In the genomic region with DNA sequence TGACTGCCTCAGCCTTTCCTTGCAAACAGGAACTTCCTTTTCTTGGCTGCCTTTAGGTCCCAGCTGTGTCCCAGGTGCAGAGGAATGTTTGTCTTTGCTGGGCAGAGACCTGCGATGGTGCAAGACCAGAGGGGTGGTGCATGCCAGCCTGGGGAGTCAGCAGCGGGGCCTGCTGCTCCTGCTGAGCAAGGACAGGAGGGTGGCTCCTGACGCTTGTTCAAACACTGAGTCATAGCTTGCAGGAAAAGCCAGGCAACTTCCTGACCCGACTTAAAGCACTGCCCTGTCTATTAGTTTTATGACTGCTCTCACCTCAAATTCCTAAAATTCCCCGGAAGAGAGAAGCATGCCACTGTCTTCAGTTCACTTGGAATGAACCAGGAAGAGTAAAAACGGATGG, we compare ENCODE assay signal across 11 mouse cellular contexts. TPM values are rescaled to one million over a fixed set of nuclear protein-coding genes. Genes with fewer than 3 reads are reported as not detected.
DNase-seq lines count a peak whose midpoint lies in the region; ATAC-seq and TF ChIP-seq lines count a peak whose summit lies in the region.
"Had no signal": no experiment of that assay in that cellular context is flagged by ENCODE, and none has a peak within 500 bp of the region (broad histone marks: within the 10 kb centered on the region; RNA-seq: fewer than 3 reads in every experiment).

No protein-coding gene starts in this region.

- H3K4me1 ChIP-seq in hindbrain, embryonic 16.5 days (ENCODE audit: control insufficient read depth, insufficient read depth, low read depth, low read length), result peaks cover 2% of the 10 kb centered on the region; the same call in 1 of the 2 replicates
- peaks cover 13% of the 10 kb centered on the region for H3K4me1 ChIP-seq in hindbrain, embryonic 13.5 days (replicated peaks)
- H3K4me1 ChIP-seq in brown adipose tissue, adult 24 weeks (ENCODE audit: control insufficient read depth, insufficient read depth, insufficient read length, low read length), result peaks cover 14% of the 10 kb centered on the region
- H3K4me1 ChIP-seq in small intestine, adult 2 months (ENCODE audit: control insufficient read depth, insufficient read depth, insufficient read length, low read length), result peaks cover 25% of the 10 kb centered on the region

- WGBS in hindbrain, embryonic 16.5 days, result 27% methylated on average over 6 of the region's 6 CpGs
- WGBS in hindbrain, embryonic 13.5 days, result 29% methylated on average over 6 of the region's 6 CpGs
- WGBS in small intestine, adult 2 months, result 4% methylated on average over 6 of the region's 6 CpGs

- no peak overlapping the region for H3K9ac ChIP-seq in hindbrain, embryonic 16.5 days (ENCODE audit: low read depth, low read length)
- no peak overlapping the region; the same call in 1 of the 2 replicates for H3K9ac ChIP-seq in hindbrain, embryonic 13.5 days

- H3K4me2 ChIP-seq in hindbrain, embryonic 16.5 days (ENCODE audit: low read length), result no peak overlapping the region
- H3K4me2 ChIP-seq in hindbrain, embryonic 13.5 days, result no peak overlapping the region

- no peak for ATAC-seq in hindbrain, embryonic 16.5 days
- no peak for ATAC-seq in hindbrain, embryonic 13.5 days (ENCODE audit: low FRiP score)

- no peak for TF ChIP-seq POLR2A in small intestine, adult 2 months (IDR thresholded peaks at IDR 0.05; ENCODE audit: low read depth, low read length)

- peak overlapping the region; percentile 20; the same call in 1 of the 2 replicates for H3K27ac ChIP-seq in hindbrain, embryonic 16.5 days (ENCODE audit: low read depth, low read length)
- H3K27ac ChIP-seq in hindbrain, embryonic 13.5 days, result no peak overlapping the region
- H3K27ac ChIP-seq in brown adipose tissue, adult 24 weeks (replicated peaks; ENCODE audit: low read depth, low read length), result 0 out of 2 replicates have a peak overlapping the region, but pooled peaks have one; percentile 14
- peak overlapping the region; percentile 92 for H3K27ac ChIP-seq in small intestine, adult 2 months (ENCODE audit: insufficient read depth, low read depth, low read length)
- H3K27ac ChIP-seq: heart, adult 2 months had no signal

- H3K27me3 ChIP-seq in hindbrain, embryonic 16.5 days (replicated peaks; ENCODE audit: control insufficient read depth, insufficient read depth, low read length), result no peaks in the 10 kb centered on the region
- H3K27me3 ChIP-seq in hindbrain, embryonic 13.5 days, result no peaks in the 10 kb centered on the region
- H3K27me3 ChIP-seq in small intestine, adult 2 months (ENCODE audit: control insufficient read depth, insufficient read depth, low read length), result no peaks in the 10 kb centered on the region

- H3K9me3 ChIP-seq in hindbrain, embryonic 16.5 days (ENCODE audit: control insufficient read depth, low read length), result no peaks in the 10 kb centered on the region
- H3K9me3 ChIP-seq in hindbrain, embryonic 13.5 days, result no peaks in the 10 kb centered on the region

- no peak for TF ChIP-seq CTCF in small intestine, adult 2 months (IDR thresholded peaks at IDR 0.05; ENCODE audit: extremely low read depth, insufficient read length, insufficient replicate concordance, low read depth, low read length)

- DNase-seq in kidney, postnatal 4 days, result peak; percentile 37 to 47
- DNase-seq in ovary, adult 18-20 months (ENCODE audit: low spot score), result no peak
- no peak for DNase-seq in layer of hippocampus, adult 9-10 months (ENCODE audit: low spot score)
- no peak for DNase-seq in gastrocnemius, postnatal 25 days
- DNase-seq: thymus, postnatal 4 days had no signal

- H3K36me3 ChIP-seq in hindbrain, embryonic 16.5 days (ENCODE audit: control insufficient read depth, insufficient read depth, low read length), result no peaks in the 10 kb centered on the region
- H3K36me3 ChIP-seq in hindbrain, embryonic 13.5 days, result no peaks in the 10 kb centered on the region
- no peaks in the 10 kb centered on the region for H3K36me3 ChIP-seq in small intestine, adult 2 months (ENCODE audit: control insufficient read depth, insufficient read depth, low read length)

- H3K4me3 ChIP-seq in hindbrain, embryonic 16.5 days (ENCODE audit: low read length), result no peak overlapping the region
- H3K4me3 ChIP-seq in hindbrain, embryonic 13.5 days, result no peak overlapping the region
- no peak overlapping the region for H3K4me3 ChIP-seq in brown adipose tissue, adult 24 weeks (ENCODE audit: insufficient read depth, low read depth, low read length)
- no peak overlapping the region for H3K4me3 ChIP-seq in small intestine, adult 2 months (ENCODE audit: low read depth, low read length)
- H3K4me3 ChIP-seq: heart, adult 2 months had no signal

RNA-seq across cellular contexts. Expression of a gene that starts 57.9 kb away (rescaled TPM):
- 24.5 and 29.1 TPM in 2 replicates for polyA plus RNA-seq in hindbrain, embryonic 16.5 days (2015; fragmentation: Nextera tagmentation; extraction: Ambion mirVana)
- 26.1 and 29.4 TPM in 2 replicates for polyA plus RNA-seq in hindbrain, embryonic 13.5 days (2015; fragmentation: Nextera tagmentation; extraction: Ambion mirVana)
- 19.3 and 31.4 TPM in 2 replicates for polyA plus RNA-seq in brown adipose tissue, adult 24 weeks (2012; ENCODE audit: insufficient read depth, insufficient read length, missing spikeins)
- polyA plus RNA-seq in small intestine, adult 2 months (2012; rRNA removed), result 4.6 and 13.2 TPM in 2 replicates
- 10 to 100 TPM; 26.1 to 32.7 TPM for total RNA-seq in gastrocnemius, postnatal 25 days (2021)
- total RNA-seq: MEL had no signal

Comparison
In these comparisons a context has a peak if more than half of its experiments do, and no peak if none do; other contexts are left out.
1. DNase-seq: peak in kidney, postnatal 4 days (2 of 2); none in ovary, adult 18-20 months (single experiment), layer of hippocampus, adult 9-10 months (single experiment) and gastrocnemius, postnatal 25 days (single experiment).